Mouse (Mus musculus) heart, embryonic 15.5 days (tissue): ENCODE measurements around the gene Nfasc. TPM values are rescaled to one million over a fixed set of nuclear protein-coding genes. Genes with fewer than 3 reads are reported as not detected.

Source experiments
- ATAC-seq: fragments of 200-750 bp; cut with Nextera tagmentation; replicated peaks from 2 replicates; pipeline ENCODE4 v1.8.0; 2017; ENCODE audit warnings: low read depth, moderate TSS enrichment; ENCODE audit not compliant: insufficient number of reproducible peaks, insufficient read depth, low FRiP score
- H3K27ac ChIP-seq: fragments of 300-500 bp; sonication (generic); 2 replicates; pipeline ENCODE4 v1.5.1; 2015; ENCODE audit warnings: mild to moderate bottlenecking, inconsistent platforms
- H3K27me3 ChIP-seq: fragments of 300-500 bp; sonication (generic); 2 replicates; pipeline ENCODE4 v1.6.1; 2015; ENCODE audit warnings: inconsistent platforms
- H3K36me3 ChIP-seq: fragments of 300-500 bp; sonication (generic); 2 replicates; pipeline ENCODE4 v1.6.1; 2015; ENCODE audit warnings: mild to moderate bottlenecking, inconsistent platforms
- H3K4me1 ChIP-seq: fragments of 300-500 bp; sonication (generic); replicated peaks from 2 replicates; pipeline ENCODE4 v1.6.1; 2015; ENCODE audit warnings: inconsistent platforms
- H3K4me2 ChIP-seq: fragments of 300-500 bp; sonication (generic); 2 replicates; pipeline ENCODE4 v1.6.1; 2015; ENCODE audit warnings: inconsistent platforms, mild to moderate bottlenecking, moderate library complexity
- H3K4me3 ChIP-seq: fragments of 300-500 bp; sonication (generic); 2 replicates; pipeline ENCODE4 v1.5.1; 2015; ENCODE audit warnings: mild to moderate bottlenecking, inconsistent platforms
- H3K9ac ChIP-seq: fragments of 300-500 bp; sonication (generic); 2 replicates; pipeline ENCODE4 v1.6.1; 2015; ENCODE audit warnings: mild to moderate bottlenecking, inconsistent platforms
- H3K9me3 ChIP-seq: fragments of 300-500 bp; sonication (generic); replicated peaks from 2 replicates; pipeline ENCODE4 v1.6.1; 2016; ENCODE audit warnings: inconsistent platforms
- WGBS: fragments of 180-500 bp; shearing (Covaris S2); methylation state at CpG from one replicate; pipeline ENCODE4 v1.1.7; 2015; ENCODE audit warnings: mixed read lengths; 5-methylcytosine and 5-hydroxymethylcytosine counted together
- polyA plus RNA-seq: library from polyadenylated mRNA; unstranded; fragments of >200 nt; fragmentation: Nextera tagmentation; extraction: Ambion mirVana; gene quantifications from 2 replicates; pipeline ENCODE4 v1.2.1, GENCODE M21; 2015

Nfasc gene
- polyA plus RNA-seq, 1 experiment from 2014 or later = 0.28 TPM

DNA sequence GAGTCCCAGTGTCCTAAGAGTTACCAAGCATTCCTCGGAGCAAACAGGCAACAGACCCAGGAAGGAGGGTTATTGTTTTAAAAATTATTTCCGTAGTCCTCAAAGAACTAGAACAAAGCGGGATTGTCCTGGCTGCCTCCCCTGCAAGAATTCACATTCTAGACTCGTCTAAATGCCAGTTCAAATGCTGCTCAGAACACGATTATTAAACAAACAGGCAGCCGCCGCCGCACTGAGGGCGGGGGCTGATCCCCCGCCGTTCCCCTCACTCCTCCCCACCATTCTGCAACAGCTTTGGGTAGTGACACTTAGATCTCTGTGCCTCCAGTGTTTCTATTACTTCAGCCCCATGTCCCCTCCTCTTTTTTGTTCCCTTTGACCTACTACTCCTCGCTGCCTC is 62.7 kb downstream of the Nfasc start:
- Histone ChIP-seq H3K9ac (no peak overlapping the region), H3K4me1 (no peaks in the 10 kb centered on the region), H3K4me2 (no peak overlapping the region), H3K27ac (no peak overlapping the region), H3K4me3 (no peak overlapping the region), H3K27me3 (no peaks in the 10 kb centered on the region), H3K9me3 (no peaks in the 10 kb centered on the region), H3K36me3 (no peaks in the 10 kb centered on the region)
- WGBS = 70% methylated on average over 12 of the region's 12 CpGs
- ATAC-seq = no peak

DNA sequence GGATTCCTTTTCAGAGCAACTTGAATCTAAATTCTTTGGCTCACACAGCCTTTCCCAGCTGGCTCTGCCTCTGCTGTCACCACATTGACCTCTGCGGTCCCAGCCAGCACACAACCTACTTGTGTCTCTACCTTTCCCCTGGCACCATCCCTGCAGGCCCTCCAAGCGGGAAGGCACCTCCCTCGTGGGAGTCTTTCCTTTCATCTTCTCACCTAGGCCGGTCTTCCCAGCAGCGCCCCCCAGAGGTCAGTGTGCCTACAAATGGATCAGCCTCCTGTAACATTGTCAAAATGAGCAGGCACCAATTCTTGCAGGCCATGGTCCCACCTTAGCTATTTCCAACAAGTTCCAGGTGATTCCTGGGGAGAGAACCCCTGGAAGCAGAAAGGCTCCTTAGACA is 63.5 kb downstream of the Nfasc start:
- Histone ChIP-seq H3K4me1 (no peaks in the 10 kb centered on the region), H3K9me3 (no peaks in the 10 kb centered on the region), H3K9ac (no peak overlapping the region), H3K4me2 (no peak overlapping the region), H3K27ac (no peak overlapping the region), H3K4me3 (no peak overlapping the region), H3K27me3 (no peaks in the 10 kb centered on the region), H3K36me3 (no peaks in the 10 kb centered on the region)
- no peak for ATAC-seq
- WGBS = 40% methylated on average over 5 of the region's 5 CpGs

DNA sequence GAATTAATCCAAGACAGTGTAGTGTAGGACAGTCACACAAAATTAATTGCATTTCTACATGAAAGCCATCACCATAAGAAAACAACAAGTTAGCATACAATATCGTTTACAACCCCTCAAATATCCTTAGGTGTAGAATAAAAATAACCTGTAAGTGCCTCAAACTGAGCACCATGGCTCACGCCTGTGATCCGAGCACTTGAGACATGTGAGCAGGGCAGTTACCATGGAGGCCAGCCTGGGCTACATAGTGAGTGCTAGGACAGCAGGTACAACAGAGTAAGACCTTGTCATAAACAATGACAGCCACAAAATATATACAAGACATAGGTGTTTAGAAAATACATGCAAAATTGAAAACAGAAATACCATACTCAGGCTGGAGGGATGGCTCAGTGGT is 68.9 kb downstream of the Nfasc start:
- 80% methylated on average over 3 of the region's 3 CpGs for WGBS

DNA sequence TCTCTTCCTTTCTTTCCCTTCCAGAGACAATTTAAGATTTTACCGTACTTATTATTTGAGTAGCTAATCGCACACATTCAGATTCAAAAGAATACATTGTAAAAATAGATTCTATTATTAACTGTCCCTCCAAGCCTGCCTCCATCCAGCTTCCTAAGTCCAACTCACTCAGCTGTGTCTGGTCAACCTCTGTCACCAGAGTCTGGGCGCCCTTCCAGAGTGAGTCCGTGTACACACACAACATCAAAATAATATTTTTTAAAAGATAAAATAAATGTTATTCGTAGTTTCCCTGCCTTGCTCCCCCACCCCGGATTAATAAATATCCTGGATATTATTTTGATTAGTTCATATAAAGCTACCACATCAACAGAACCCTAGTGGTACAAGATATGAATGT is 72.4 kb downstream of the Nfasc start:
- Histone ChIP-seq H3K27ac (no peak overlapping the region), H3K9me3 (no peaks in the 10 kb centered on the region), H3K4me1 (no peaks in the 10 kb centered on the region; the same call in 1 of the 2 replicates), H3K4me3 (no peak overlapping the region), H3K4me2 (no peak overlapping the region), H3K9ac (no peak overlapping the region), H3K36me3 (no peaks in the 10 kb centered on the region), H3K27me3 (peaks cover 3% of the 10 kb centered on the region; the same call in 1 of the 2 replicates)
- 62% methylated on average over 6 of the region's 6 CpGs for WGBS
- no peak for ATAC-seq

More for the DNA sequence above, 68.9 kb downstream of the Nfasc start:
- Histone ChIP-seq H3K4me1 (no peaks in the 10 kb centered on the region; the same call in 1 of the 2 replicates), H3K36me3 (no peaks in the 10 kb centered on the region), H3K27ac (no peak overlapping the region), H3K9ac (no peak overlapping the region), H3K4me3 (no peak overlapping the region), H3K4me2 (no peak overlapping the region), H3K9me3 (no peaks in the 10 kb centered on the region), H3K27me3 (peaks cover under 1% of the 10 kb centered on the region; the same call in 1 of the 2 replicates)
- no peak for ATAC-seq

DNA sequence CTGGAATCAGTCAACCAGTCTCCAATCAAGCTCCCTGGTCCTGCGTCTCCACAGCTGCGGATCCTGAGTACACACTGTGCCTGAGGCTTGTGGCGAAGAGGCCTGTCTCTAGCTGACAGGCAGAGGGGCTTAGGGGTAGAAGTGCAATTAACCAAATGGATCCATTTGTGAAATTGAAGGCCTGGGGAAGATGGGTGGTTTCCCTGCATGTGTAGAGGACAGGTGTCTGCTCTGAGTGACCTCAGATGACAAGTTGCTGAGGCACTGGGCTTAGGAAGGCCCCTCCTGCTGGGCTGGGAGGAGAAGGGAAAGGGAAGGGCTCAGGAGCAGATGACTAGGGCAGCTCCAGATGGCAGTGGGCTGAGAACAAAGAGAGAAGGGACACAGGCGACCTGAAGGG is 81.2 kb downstream of the Nfasc start:
- no peaks in the 10 kb centered on the region; the same call in 1 of the 2 replicates for H3K27me3 ChIP-seq
- H3K4me3 ChIP-seq = no peak overlapping the region
- H3K4me2 ChIP-seq = no peak overlapping the region
- 43% methylated on average over 4 of the region's 4 CpGs for WGBS
- no peak overlapping the region for H3K9ac ChIP-seq
- no peaks in the 10 kb centered on the region for H3K36me3 ChIP-seq
- H3K9me3 ChIP-seq = no peaks in the 10 kb centered on the region
- no peaks in the 10 kb centered on the region for H3K4me1 ChIP-seq
- ATAC-seq = no peak; the same call in 1 of the 2 replicates
- no peak overlapping the region for H3K27ac ChIP-seq

DNA sequence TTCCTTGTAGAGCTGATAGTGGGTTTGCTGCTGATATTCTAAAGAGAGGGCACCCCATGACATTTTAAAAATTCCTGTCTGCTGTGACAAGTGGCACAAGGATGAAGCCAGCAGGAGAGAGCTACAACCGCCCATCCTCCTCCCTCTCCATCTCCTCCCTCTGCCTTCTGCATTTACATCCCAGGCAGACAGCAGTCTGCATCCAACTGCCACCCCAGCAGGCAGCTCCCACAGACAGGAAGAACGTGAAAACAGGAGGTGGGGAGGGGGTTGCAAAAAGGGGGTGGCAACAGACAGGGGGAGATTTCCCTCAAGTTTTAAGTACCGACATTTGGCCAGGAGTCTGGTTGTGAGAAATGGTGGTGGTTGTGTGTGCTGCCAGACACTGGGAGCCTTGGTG is 82.0 kb downstream of the Nfasc start:
- no peak for ATAC-seq
- Histone ChIP-seq H3K4me1 (no peaks in the 10 kb centered on the region), H3K9ac (no peak overlapping the region), H3K36me3 (no peaks in the 10 kb centered on the region), H3K4me2 (no peak overlapping the region), H3K9me3 (no peaks in the 10 kb centered on the region), H3K4me3 (no peak overlapping the region), H3K27me3 (no peaks in the 10 kb centered on the region; the same call in 1 of the 2 replicates), H3K27ac (no peak overlapping the region)
- WGBS = 12% methylated on average over 3 of the region's 3 CpGs

DNA sequence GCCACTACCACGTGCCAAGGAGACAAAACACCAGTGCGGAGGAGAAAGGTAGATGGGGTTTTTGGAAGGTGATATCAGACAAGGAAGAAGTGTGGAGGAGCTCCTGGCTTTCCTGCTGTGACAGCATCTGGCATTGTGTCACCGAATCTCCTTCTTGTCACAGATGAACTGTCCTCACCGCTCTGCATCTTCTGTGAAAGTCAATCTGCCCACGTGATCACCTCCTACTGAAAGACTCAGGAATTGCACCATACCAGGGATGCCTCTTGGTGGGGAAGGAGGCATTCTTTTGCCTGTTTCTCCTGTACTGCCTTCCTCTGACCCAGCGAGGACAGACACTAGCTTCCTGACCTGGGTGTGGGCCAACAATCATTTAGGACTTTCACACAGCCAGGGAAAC is 86.0 kb downstream of the Nfasc start:
- H3K4me3 ChIP-seq = no peak overlapping the region
- no peaks in the 10 kb centered on the region for H3K4me1 ChIP-seq
- no peak overlapping the region for H3K27ac ChIP-seq
- ATAC-seq = no peak
- 44% methylated on average over 6 of the region's 6 CpGs for WGBS
- no peaks in the 10 kb centered on the region; the same call in none of the 2 replicates for H3K27me3 ChIP-seq
- no peaks in the 10 kb centered on the region for H3K9me3 ChIP-seq
- no peaks in the 10 kb centered on the region for H3K36me3 ChIP-seq
- H3K9ac ChIP-seq = no peak overlapping the region
- H3K4me2 ChIP-seq = no peak overlapping the region

DNA sequence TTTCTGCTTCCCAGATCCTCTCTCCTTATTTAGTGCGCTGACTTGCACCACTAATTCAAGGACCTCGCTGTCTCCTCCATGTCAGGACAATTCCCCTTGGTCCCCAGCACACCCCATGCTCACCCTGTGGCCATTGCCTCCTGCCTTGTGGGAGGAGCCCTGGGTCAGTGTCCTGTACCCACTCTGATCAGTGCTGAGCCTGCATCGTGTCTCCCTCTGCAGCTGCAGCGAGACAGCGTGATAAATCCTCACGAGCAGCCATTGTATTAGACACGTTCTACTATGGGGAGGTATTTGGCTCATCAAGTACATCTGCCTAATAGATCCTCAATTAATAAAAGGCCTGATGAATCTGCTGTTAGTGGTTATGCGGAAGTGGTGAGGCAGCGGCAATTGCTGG is 86.8 kb downstream of the Nfasc start:
- WGBS = 61% methylated on average over 9 of the region's 9 CpGs
- Histone ChIP-seq H3K9me3 (no peaks in the 10 kb centered on the region), H3K4me3 (no peak overlapping the region), H3K9ac (no peak overlapping the region), H3K27ac (no peak overlapping the region), H3K36me3 (no peaks in the 10 kb centered on the region), H3K4me1 (no peaks in the 10 kb centered on the region), H3K4me2 (no peak overlapping the region), H3K27me3 (peaks cover 1% of the 10 kb centered on the region)
- ATAC-seq = no peak

DNA sequence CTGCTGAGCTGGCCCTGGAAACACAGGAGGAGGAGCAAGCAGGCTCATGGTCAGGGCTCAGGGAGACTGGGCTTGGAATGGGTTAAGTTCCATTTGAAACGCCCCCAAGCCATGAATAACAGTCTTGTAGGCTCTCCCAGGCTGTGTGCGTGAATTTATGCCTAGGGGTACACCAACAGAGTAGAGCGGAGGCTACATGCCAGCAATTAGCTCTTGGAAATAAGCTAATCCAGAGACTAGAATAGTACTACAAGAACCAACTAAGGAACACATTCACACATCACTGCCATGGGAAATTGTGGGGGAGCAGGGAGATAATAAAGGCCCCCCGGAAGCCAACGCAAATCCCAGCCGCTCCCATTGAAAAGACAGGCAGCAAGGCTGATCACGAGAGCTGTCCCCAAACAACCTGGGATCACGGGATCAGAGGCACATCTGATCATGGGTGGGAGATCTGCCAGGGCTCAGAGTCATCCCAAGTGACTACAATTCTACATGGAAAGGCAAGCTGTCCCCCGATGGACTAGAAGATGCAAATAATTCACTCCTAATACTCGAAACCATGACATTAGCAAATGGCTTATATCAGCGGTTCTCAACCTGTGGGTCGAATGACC is 87.6 kb downstream of the Nfasc start:
- no peak for ATAC-seq
- Histone ChIP-seq H3K9ac (no peak overlapping the region), H3K4me2 (no peak overlapping the region), H3K4me3 (no peak overlapping the region), H3K36me3 (no peaks in the 10 kb centered on the region), H3K27ac (no peak overlapping the region), H3K9me3 (no peaks in the 10 kb centered on the region), H3K27me3 (peaks cover 6% of the 10 kb centered on the region), H3K4me1 (no peaks in the 10 kb centered on the region)
- 76% methylated on average over 12 of the region's 12 CpGs for WGBS

DNA sequence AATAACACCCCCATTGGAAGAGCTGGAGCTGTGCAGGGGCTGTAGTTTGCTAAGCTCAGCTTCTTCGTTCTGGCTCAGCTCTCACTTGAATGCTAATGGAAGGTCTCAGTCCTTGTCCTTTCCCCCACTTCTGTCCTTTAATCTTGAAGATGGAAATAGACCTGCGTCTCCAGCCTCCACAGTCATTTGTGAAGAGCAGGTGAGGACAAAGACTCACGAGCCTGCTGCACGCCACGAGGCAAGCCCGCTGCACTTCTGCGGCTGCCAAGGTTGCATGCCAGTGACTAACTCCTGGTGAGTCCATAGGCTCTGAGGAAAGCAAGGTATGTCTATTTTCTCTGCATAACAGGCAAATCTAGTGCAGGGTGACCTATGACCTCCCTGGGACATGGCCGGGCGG is 88.4 kb downstream of the Nfasc start:
- H3K4me3 ChIP-seq = no peak overlapping the region
- no peaks in the 10 kb centered on the region for H3K9me3 ChIP-seq
- ATAC-seq = no peak
- no peak overlapping the region for H3K27ac ChIP-seq
- no peaks in the 10 kb centered on the region for H3K4me1 ChIP-seq
- H3K36me3 ChIP-seq = no peaks in the 10 kb centered on the region
- peaks cover 10% of the 10 kb centered on the region for H3K27me3 ChIP-seq
- H3K9ac ChIP-seq = no peak overlapping the region
- no peak overlapping the region for H3K4me2 ChIP-seq
- WGBS = 78% methylated on average over 9 of the region's 9 CpGs

DNA sequence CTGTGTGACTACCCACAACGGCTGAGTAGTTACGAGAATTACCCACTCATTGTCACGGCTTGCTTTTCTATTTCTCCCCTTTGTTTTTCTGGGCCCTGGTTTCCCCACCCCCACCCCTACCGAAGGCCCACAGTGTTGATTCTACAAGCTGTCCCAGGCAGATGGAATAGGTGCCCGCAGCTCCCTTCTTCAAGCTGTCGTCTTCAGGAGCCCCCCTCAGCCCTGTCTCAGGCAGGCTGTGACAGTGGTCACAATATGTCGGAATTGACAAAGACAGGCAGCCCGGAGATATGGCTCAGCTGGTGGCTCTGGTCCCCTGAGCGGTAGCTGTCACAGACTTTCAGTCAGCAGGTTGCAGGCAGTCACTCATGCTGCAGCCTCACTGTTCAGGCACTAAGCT is 90.9 kb downstream of the Nfasc start:
- WGBS = 51% methylated on average over 9 of the region's 9 CpGs
- H3K9ac ChIP-seq = no peak overlapping the region
- no peaks in the 10 kb centered on the region for H3K4me1 ChIP-seq
- no peak overlapping the region for H3K4me2 ChIP-seq
- H3K9me3 ChIP-seq = no peaks in the 10 kb centered on the region
- H3K27ac ChIP-seq = no peak overlapping the region
- no peaks in the 10 kb centered on the region for H3K36me3 ChIP-seq
- H3K27me3 ChIP-seq = peaks cover 10% of the 10 kb centered on the region
- no peak overlapping the region for H3K4me3 ChIP-seq
- no peak for ATAC-seq

DNA sequence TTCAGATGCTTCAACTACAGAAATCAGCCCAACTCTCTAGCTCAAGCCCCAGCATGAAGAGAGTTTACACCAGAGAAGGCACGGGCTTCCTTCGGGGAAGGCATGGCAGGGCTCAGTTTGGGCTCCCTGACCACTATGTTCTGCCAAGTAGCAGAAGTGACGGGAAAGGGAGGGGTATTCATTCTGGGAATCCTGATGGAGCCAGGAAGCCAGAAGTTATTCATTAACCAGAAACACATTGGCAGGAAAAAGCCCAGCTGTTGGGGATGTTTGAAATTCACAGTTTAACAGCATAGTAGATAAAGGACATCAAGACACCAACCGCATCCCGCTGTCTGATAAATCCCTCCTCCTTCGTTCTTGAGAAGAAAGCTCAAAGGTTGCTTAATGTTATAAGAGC is 93.6 kb downstream of the Nfasc start:
- Histone ChIP-seq H3K27ac (no peak overlapping the region), H3K36me3 (no peaks in the 10 kb centered on the region), H3K9ac (no peak overlapping the region), H3K27me3 (peaks cover 10% of the 10 kb centered on the region), H3K4me2 (no peak overlapping the region), H3K4me3 (no peak overlapping the region), H3K4me1 (no peaks in the 10 kb centered on the region), H3K9me3 (no peaks in the 10 kb centered on the region)
- 56% methylated on average over 6 of the region's 6 CpGs for WGBS
- ATAC-seq = no peak
